Mouse (Mus musculus) cerebellum, adult 18-20 months (tissue): ENCODE data around the gene Ccdc24.

Source experiments
- DNase-seq, 2 experiments: peaks; one replicate each; pipeline ENCODE4 v3.0.0; 2021

Gene Ccdc24

DNA sequence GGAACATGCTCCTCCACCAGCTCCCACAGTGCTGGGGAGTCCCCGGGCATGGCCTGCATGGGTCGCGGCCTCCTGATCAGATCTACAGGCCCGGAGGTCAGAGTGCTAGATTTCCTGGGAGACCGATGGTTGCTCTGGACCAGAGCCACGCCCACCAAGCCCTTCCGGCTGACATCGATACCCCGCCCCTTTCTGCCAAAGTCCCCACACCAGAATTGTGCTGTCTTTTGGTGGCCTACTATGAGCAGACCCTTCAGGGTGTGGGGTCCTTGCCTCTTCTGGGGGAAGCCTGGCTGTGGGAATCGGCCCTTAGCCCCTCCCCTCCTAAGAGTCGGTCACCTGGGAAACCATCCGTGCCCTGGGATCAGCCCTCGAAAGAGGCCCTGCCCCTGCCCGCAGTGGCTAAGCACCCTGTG is at the start of gene Ccdc24:
TSS of gene Ccdc24 (minus strand) at position 87 of the 416 bp plus-strand sequence.
- DNase-seq = no peak

GRCm38 (mm10) chr4:117921358-117921757 is 49.0 kb upstream of the Ccdc24 start:
- DNase-seq = no peak

DNA sequence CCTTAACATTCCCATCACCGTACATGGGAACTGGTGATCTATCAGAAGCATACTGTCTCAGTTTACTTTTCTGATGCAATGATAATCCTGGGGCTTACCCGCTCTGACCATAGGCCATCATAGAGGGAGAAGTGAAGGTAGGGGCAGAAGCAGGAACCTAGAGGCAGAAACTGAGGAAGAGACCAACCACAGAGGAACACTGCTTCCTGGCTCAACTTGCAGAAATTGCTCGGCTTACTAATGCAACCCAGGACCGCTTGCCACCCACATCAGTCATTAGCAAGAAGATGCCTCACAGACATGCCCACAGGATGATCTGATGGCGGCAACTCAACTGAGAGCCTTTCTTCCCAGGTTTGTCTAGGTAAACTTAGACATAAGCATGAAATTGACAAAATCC is 46.4 kb upstream of the Ccdc24 start:
- DNase-seq = no peak

DNA sequence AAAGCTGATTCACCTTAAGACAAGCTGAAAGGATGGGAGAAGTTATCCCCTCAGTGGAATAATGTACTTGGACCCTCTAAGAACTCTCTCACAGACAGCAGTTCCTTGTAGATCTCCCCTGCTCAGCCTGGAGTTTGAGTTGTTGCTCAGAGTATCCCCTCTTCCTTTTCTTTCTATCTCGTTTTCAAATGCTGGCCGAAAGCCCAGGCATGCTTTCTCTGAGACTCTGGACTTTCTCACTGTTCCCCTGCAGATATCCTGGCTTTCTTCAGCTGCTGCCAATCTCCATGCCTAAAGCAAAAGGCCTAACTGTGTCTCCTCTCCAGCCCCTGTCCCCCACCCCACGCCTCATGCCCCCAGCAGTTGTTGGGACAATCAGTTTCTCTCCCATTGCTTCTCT is 45.9 kb upstream of the Ccdc24 start:
- no peak for DNase-seq

- DNase-seq = no peak
Measured at GRCm38 (mm10) chr4:117917847-117918246, 45.5 kb upstream of the Ccdc24 start.

DNA sequence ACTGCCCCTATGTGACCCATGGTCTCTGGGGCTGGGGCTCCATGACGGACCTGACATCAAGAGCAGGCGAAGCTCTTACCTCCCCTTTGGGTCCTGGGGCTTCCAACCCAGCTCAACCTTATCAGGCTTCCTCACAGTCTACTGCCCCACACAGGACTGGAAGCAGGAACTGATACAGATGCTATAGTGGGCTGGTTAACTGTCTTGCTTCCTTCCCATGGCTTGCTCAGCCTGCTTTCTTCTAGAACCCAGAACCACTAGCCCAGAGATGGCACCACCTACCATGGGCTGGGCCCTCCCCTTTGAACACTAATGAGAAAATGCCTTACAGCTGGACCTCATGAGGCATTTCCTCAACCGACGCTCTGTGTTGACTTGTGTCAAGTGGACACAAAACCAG is 45.0 kb upstream of the Ccdc24 start:
- DNase-seq = no peak

- no peak for DNase-seq
Measured at GRCm38 (mm10) chr4:117916386-117916785, 44.0 kb upstream of the Ccdc24 start.

- no peak for DNase-seq
Measured at GRCm38 (mm10) chr4:117915489-117916105, 43.2 kb upstream of the Ccdc24 start.

GRCm38 (mm10) chr4:117914591-117915442 is 42.5 kb upstream of the Ccdc24 start, which contains the start of gene Ipo13:
Ipo13 (minus strand) TSS chr4:117914999.
- peak; percentile 91 to 95 for DNase-seq

DNA sequence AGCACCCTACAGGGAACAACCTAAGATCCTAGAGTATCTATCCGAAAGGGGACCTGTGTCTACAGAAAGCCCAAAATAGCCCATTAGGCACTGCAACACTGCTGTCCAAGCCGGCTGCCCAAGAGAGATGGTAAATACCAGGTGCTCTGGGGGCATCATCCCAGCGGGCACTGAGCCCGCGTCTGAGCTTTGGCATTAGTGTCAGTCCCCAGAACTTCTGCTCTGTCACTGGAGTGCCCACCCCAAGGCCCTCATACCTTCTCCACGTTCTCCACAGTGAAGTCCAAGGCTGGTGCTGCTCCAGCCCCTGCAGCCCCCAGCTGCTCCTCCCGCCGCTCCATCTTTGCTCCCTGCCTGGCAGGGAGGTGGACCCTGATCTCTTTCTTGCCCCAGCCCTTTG is 41.7 kb upstream of the Ccdc24 start:
- DNase-seq = peak; percentile 53 to 63

GRCm38 (mm10) chr4:117913421-117913820 is 41.1 kb upstream of the Ccdc24 start:
- DNase-seq = peak; percentile 80 to 84

DNA sequence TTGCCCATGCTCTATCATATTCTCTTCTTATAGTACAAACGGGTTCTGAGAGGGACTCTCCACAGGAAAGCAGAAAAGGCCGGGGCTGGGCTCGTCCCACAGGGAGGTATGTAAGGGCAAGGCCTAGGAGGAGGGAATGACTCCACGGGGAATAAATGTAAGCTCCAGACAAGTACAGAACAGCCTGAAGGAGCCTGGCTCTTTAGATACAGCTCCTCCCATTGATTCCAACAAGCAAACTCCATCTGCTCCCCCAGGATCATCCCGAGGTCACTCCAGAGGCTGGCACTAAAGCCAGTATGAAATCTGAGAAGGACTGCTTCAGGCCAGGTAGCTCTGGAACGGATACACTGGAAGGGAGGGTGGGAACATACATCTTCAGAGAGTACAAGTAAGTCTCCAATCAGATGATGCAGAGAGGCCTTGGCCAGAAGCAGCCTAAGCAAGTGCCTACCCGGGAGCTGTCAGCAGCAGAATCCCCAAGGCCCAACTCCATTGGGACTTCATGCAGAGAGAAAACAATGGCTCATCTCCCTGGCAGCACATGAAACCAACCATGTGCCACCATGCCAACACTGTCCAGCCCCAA is 40.4 kb upstream of the Ccdc24 start:
- peak in 1 of 2 experiments; percentile 48 for DNase-seq

GRCm38 (mm10) chr4:117912131-117912561 is 39.8 kb upstream of the Ccdc24 start:
- DNase-seq = peak; percentile 75 to 77

GRCm38 (mm10) chr4:117908834-117909453 is 36.6 kb upstream of the Ccdc24 start:
- DNase-seq = peak in 1 of 2 experiments; percentile 14

GRCm38 (mm10) chr4:117906196-117906595 is 33.8 kb upstream of the Ccdc24 start:
- peak in 1 of 2 experiments; percentile 33 for DNase-seq

DNA sequence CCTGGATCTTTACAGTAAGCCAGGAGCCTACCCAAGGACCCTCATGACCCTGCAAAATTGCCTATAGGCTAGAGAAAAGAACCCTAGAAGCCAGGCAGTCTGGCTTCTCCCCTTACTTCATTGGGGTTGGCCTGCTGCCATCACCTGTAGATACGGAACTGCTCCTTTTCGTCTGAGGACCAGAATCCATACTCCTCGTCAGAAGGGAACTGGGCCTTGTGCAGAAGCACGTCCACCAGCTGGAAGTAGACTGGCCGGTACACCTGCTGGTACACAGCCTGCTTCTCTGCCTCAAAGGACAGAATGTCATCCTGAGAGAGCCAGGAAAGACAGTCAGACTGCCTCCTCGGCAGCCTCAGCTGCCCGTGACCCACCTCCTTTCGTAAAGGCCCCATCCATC is 32.4 kb upstream of the Ccdc24 start:
- peak; percentile 62 to 65 for DNase-seq

DNA sequence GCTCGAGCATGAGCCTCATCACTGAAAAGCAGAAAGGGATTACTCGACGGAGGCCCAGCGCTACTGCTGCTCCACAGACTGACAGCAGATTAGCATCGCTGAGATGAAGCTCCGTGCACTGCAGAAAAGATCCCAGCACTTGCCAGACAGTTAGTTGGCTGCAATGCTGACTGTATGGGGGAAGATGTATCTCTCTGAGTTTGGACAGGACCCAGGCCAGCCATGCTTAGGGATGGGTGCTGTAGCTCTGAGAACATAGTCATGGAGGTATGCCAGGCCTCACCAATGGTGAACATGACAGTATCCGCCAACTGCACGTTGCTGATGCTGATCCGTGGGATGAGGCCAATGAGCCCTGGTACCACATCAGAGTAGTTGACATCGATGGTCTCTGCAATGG is 31.7 kb upstream of the Ccdc24 start:
- DNase-seq = peak in 1 of 2 experiments; percentile 25

GRCm38 (mm10) chr4:117898111-117898510 is 25.8 kb upstream of the Ccdc24 start:
- no peak for DNase-seq

DNA sequence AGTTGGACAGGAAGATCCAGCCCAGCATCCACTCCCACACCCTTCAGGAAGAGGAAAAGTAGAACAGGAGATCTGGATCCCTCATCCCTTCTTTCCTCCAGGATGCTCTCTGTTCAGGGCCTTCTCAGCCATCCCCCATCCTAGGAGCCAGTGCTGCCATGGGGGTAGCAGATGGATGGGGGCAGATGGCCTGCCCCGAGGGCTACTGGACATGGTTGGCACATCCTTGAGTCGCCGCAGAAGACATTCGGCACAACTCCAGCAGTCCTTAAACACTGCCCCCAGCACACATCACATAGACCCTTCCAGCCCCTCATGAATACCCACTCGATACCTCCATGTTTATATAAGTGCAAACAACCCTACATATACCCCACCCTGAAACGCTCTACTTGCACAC is 23.7 kb upstream of the Ccdc24 start:
- DNase-seq = peak; percentile 71 to 73

DNA sequence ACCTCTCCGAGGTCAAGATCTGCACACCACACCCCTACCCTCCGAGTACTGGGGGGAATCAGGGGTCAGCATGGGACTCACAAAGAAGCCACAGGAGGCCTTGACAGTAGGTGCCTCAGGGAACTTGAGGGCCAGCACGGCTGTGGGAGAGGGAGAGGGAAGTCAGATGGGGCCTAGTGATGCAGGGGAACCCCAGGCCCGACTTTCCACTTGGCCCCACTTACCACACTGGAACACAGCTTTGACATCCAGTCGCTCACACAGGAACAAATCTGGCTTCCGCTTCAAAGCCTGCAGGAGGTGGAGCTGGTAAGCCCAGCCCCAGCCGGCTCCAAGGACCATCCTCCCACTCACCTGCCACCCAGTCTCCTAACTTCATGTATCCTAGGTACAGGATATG is 23.0 kb upstream of the Ccdc24 start:
- DNase-seq = peak in 1 of 2 experiments; percentile 27

GRCm38 (mm10) chr4:117894601-117895000 is 22.2 kb upstream of the Ccdc24 start:
- peak in 1 of 2 experiments; percentile 52 for DNase-seq

- DNase-seq = no peak
Measured at GRCm38 (mm10) chr4:117893376-117893775, 21.0 kb upstream of the Ccdc24 start.

- DNase-seq = peak; percentile 84 to 97
Measured at GRCm38 (mm10) chr4:117891738-117892161, 19.4 kb upstream of the Ccdc24 start, which contains the start of gene Dph2. Dph2 (minus strand) TSS chr4:117892032.
